Mouse (Mus musculus) lung, postnatal 25 days (tissue): Measurements from ENCODE around the gene Chrdl1.

ENCODE experiments used
- DNase-seq: peaks from one replicate; pipeline ENCODE4 v3.0.0; 2022; ENCODE audit warnings: low spot score

Gene Chrdl1

GRCm38 (mm10) chrX:143393791-143394369 is at the start of gene Chrdl1:
Chrdl1 (minus strand) TSS chrX:143394262.
- peak; percentile 3 for DNase-seq

- no peak for DNase-seq
Observed at GRCm38 (mm10) chrX:143442638-143443037, 48.6 kb upstream of the Chrdl1 start.

GRCm38 (mm10) chrX:143404601-143405000 is 10.5 kb upstream of the Chrdl1 start:
- no peak for DNase-seq

GRCm38 (mm10) chrX:143366256-143366959 is 27.7 kb downstream of the Chrdl1 start:
- DNase-seq: no peak

DNA sequence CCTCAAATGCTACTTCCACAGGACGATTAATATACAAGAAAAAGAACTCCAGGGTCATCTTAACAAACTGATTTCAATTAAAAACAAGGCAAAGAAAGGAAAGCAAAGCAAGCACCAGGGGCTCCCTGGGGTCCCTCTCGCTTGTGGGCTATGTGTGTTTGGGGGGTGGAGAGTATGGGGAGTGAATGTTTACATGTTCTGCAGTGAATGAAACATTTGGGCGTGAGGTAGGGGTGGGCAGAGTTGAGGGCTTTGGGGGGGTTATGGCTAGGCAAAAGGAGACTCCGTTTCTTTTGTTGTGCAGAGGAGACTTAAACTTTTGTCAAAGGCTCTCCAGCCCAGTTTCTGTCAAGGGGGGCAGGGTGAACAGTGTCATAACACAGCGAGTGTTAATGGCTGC is 46.8 kb downstream of the Chrdl1 start:
- no peak for DNase-seq

DNA sequence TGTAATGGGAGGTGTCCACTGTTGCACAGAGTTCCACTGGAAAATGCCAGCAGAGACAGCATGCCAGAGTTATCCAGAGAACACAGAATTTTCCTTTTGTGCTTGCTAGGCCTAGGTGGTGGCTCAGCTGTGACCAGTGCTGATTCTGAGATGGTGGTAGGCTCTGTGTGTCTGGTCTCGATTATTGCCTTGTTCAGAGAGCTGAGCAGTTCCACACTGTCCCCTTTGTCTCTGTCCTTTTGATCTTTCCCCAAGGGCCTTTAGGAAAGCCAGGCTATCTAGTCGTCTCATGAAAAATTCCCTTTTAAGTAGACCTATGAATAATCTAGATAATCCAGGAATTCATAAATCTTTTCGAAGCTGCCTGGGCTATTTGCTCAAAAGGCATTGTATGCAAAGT is 47.3 kb downstream of the Chrdl1 start:
- DNase-seq: no peak

- DNase-seq: no peak
Observed at GRCm38 (mm10) chrX:143344509-143345495, 49.3 kb downstream of the Chrdl1 start.

- DNase-seq: no peak
Observed at GRCm38 (mm10) chrX:143338156-143338555, 55.9 kb downstream of the Chrdl1 start.

DNA sequence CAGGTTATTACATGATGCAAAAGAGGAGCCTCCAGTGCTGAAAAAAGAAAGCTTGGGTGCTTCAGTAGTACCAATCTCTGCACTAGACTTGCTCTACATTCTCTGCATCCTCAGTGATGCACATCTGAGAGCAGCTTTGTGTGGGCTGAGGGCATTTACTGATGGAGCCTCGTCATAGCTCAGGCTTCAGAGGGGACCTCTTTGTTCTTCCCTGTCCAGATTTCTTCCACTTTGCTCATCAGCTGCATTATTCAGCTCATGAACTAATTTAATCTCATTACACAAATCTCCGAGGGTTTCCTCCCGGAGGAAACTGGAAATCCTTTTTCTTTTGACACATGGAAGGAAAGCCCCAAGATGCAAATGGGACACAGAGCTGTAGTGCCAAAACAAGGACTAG is 56.5 kb downstream of the Chrdl1 start:
- DNase-seq: no peak

DNA sequence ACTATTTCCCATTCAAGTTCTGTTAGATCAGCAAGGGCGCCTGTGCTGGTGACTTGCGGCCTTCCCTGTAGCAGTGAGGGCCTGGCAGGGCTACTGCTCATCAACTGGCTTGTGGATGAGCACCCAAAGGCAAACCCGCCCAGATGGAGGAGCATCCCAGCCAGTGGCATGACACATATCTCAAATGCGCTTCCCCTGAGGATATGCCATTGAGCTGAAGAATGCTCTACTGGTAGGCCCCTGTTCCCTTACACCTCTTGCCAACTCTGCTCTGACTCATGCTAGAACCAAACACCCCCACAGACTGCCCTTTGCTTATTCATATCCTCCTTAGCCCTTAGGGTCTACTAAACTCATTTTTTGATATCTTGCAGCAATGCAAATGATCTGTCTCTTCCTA is 57.4 kb downstream of the Chrdl1 start:
- no peak for DNase-seq

GRCm38 (mm10) chrX:143335846-143336245 is 58.2 kb downstream of the Chrdl1 start:
- no peak for DNase-seq

DNA sequence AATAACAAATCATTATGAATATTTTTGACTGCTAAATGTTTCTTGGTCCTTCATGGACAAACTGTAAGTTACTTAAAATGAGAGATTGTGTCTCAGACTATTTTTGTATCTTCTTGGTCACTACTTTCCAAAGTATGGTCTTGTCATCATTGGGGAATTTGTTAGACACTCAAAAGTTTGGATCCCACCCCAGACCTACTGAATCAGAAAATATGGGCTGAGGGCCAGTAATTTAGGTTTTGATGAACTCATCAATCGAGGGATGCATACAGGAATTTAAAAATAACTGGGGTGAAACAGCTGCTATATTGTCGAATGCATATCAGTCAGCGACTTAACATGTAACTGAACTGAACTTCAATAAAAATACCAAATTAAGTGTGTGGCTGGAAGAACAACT is 80.9 kb downstream of the Chrdl1 start:
- no peak for DNase-seq

DNA sequence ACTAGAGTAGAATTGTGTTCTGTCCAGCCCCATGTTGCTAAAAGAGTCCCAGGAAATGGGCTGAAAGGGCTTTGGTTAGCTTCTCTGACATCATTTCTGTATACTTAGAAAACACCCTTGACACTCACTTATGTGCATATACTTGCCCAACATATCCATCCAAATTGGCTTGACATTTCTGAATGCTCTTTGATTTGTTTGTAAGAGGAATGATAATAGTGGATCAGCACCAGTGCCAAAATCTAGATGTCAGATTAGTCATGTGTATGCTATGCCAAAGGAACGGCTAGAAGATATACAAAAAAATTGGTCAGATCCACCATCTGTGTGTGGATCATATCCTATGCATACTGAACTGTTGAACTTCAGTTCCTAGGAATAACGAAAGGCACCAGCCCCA is 99.3 kb downstream of the Chrdl1 start:
- DNase-seq: no peak

DNA sequence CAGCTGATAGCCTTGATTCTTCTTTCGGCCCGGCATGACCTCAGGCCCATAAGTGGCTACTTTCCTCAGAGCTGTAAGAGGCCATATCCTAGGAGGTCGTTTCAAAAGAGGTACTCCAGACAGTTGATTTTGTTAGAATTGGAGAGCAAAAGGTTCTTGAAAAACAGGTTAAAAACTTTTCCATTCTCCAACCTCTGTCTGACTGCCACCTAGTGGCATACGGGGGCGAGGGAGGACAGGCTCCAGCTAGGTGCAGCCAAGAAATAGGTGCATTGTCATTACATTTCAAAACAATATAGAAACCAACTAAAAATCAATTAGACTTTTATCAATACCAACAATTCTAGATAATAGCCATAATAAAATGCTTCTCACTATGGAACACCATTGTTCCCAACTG is 118.9 kb downstream of the Chrdl1 start:
- DNase-seq: peak; percentile 4

DNA sequence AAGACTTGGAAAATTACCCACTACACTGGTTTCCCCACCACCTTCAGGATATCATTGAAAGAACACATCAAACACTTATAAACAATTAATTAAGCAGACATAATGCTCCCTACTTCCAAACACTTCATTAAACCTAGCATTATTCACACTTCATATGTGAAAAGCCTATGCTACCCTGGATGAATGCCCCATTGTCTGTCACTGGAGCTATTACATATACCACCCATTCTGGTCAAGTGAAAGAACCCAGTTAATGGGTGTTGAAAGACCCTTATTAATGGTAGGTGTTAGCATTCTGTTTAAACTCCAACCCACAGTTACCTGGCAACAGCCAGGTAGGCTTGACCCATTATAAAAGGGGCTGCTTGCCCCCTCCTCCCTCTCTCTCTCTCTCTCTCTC is 143.4 kb downstream of the Chrdl1 start:
- no peak for DNase-seq
